Mouse (Mus musculus) ES-Bruce4 (cell line): ENCODE results near the gene Luc7l3. TPM values are rescaled to one million over a fixed set of nuclear protein-coding genes. Genes with fewer than 3 reads are reported as not detected.
A peak's percentile ranks its signal among the peaks of the same experiment; 100 is the strongest.

ENCODE experiments used
- H3K27ac ChIP-seq: 2 replicates; pipeline ENCODE4 v1.5.1; 2012; ENCODE audit warnings: low read length, inconsistent platforms; ENCODE audit not compliant: insufficient read depth
- H3K27me3 ChIP-seq: 2 replicates; pipeline ENCODE4 v1.6.1; 2012; ENCODE audit warnings: mild to moderate bottlenecking, low read length, inconsistent platforms; ENCODE audit not compliant: control insufficient read depth, poor library complexity, insufficient read depth, severe bottlenecking
- H3K36me3 ChIP-seq: 2 replicates; pipeline ENCODE4 v1.6.1; 2012; ENCODE audit warnings: inconsistent platforms, mild to moderate bottlenecking, low read length, moderate library complexity; ENCODE audit not compliant: control insufficient read depth, poor library complexity, insufficient read depth, severe bottlenecking
- H3K4me1 ChIP-seq: one replicate; pipeline ENCODE4 v1.8.1; 2011; ENCODE audit warnings: low read length; ENCODE audit not compliant: control insufficient read depth, insufficient read depth
- H3K4me3 ChIP-seq: 2 replicates; pipeline ENCODE4 v1.5.1; 2011; ENCODE audit warnings: low read depth, mild to moderate bottlenecking, low read length
- H3K9ac ChIP-seq: 2 replicates; pipeline ENCODE4 v1.6.1; 2012; ENCODE audit warnings: low read depth, mild to moderate bottlenecking, inconsistent platforms; ENCODE audit not compliant: poor library complexity, severe bottlenecking
- H3K9me3 ChIP-seq: replicated peaks from 2 replicates; pipeline ENCODE4 v1.6.1; 2012; ENCODE audit warnings: mild to moderate bottlenecking, low read length, inconsistent platforms; ENCODE audit not compliant: control insufficient read depth, poor library complexity, insufficient read depth, severe bottlenecking
- CTCF ChIP-seq: IDR thresholded peaks from one replicate; pipeline ENCODE4 v1.8.1; 2011; ENCODE audit warnings: low read depth, low read length
- EP300 ChIP-seq: IDR thresholded peaks from 2 replicates; pipeline ENCODE4 v1.6.1; 2011; ENCODE audit warnings: low read depth, low read length; ENCODE audit not compliant: insufficient read depth
- POLR2A ChIP-seq: IDR thresholded peaks from one replicate; pipeline ENCODE4 v1.8.1; 2011; ENCODE audit warnings: low read length; ENCODE audit not compliant: insufficient read depth
- polyA plus RNA-seq: library from polyadenylated mRNA; stranded (reverse); fragments of >200 nt; gene quantifications from 2 replicates; pipeline ENCODE4 v1.2.4, GENCODE M21; 2011; ENCODE audit warnings: low read depth; ENCODE audit not compliant: missing spikeins, insufficient read depth, insufficient read length

Gene Luc7l3
- polyA plus RNA-seq, 1 experiment, result 223 TPM

GRCm38 (mm10) chr11:94318056-94318455, 3.7 kb downstream of the Luc7l3 start:
- H3K27me3 ChIP-seq, result no peaks in the 10 kb centered on the region
- no peak overlapping the region for H3K27ac ChIP-seq
- no peak overlapping the region; the same call in 1 of the 2 replicates for H3K4me3 ChIP-seq
- H3K4me1 ChIP-seq, result no peaks in the 10 kb centered on the region
- peak overlapping the region; percentile 9 for H3K9ac ChIP-seq
- no peaks in the 10 kb centered on the region for H3K9me3 ChIP-seq
- H3K36me3 ChIP-seq, result peaks cover 35% of the 10 kb centered on the region
- TF ChIP-seq EP300 (no peak), CTCF (no peak), POLR2A (no peak)

GRCm38 (mm10) chr11:94317515-94317914, 4.3 kb downstream of the Luc7l3 start:
- TF ChIP-seq CTCF, result no peak
- TF ChIP-seq POLR2A, result no peak
- TF ChIP-seq EP300, result no peak
- Histone ChIP-seq H3K27me3 (no peaks in the 10 kb centered on the region), H3K4me3 (no peak overlapping the region), H3K9ac (peak overlapping the region; percentile 9; the same call in 1 of the 2 replicates), H3K9me3 (no peaks in the 10 kb centered on the region), H3K36me3 (peaks cover 36% of the 10 kb centered on the region), H3K27ac (no peak overlapping the region), H3K4me1 (no peaks in the 10 kb centered on the region)

GRCm38 (mm10) chr11:94317014-94317413, 4.8 kb downstream of the Luc7l3 start:
- H3K9ac ChIP-seq, result peak overlapping the region; percentile 9; the same call in 1 of the 2 replicates
- no peak overlapping the region for H3K4me3 ChIP-seq
- H3K27ac ChIP-seq, result no peak overlapping the region
- no peaks in the 10 kb centered on the region for H3K9me3 ChIP-seq
- no peaks in the 10 kb centered on the region for H3K27me3 ChIP-seq
- TF ChIP-seq CTCF (no peak), POLR2A (no peak), EP300 (no peak)
- peaks cover 36% of the 10 kb centered on the region for H3K36me3 ChIP-seq
- no peaks in the 10 kb centered on the region for H3K4me1 ChIP-seq

- TF ChIP-seq CTCF (no peak), EP300 (no peak), POLR2A (no peak)
- Histone ChIP-seq H3K4me1 (no peaks in the 10 kb centered on the region), H3K27me3 (no peaks in the 10 kb centered on the region), H3K36me3 (peaks cover 36% of the 10 kb centered on the region), H3K4me3 (no peak overlapping the region), H3K9me3 (no peaks in the 10 kb centered on the region), H3K27ac (no peak overlapping the region), H3K9ac (no peak overlapping the region)
These were observed 5.3 kb downstream of the Luc7l3 start for GRCm38 (mm10) chr11:94316528-94316927.

- Histone ChIP-seq H3K9ac (no peak overlapping the region), H3K36me3 (peaks cover 41% of the 10 kb centered on the region), H3K9me3 (no peaks in the 10 kb centered on the region), H3K4me3 (no peak overlapping the region), H3K27me3 (no peaks in the 10 kb centered on the region), H3K27ac (no peak overlapping the region), H3K4me1 (no peaks in the 10 kb centered on the region)
- TF ChIP-seq POLR2A (no peak), EP300 (no peak), CTCF (no peak)
These were observed 6.5 kb downstream of the Luc7l3 start for GRCm38 (mm10) chr11:94315308-94315707.

- no peak overlapping the region for H3K9ac ChIP-seq
- H3K27me3 ChIP-seq, result no peaks in the 10 kb centered on the region
- TF ChIP-seq CTCF (no peak), EP300 (no peak), POLR2A (no peak)
- no peaks in the 10 kb centered on the region for H3K9me3 ChIP-seq
- H3K36me3 ChIP-seq, result peaks cover 39% of the 10 kb centered on the region
- H3K4me1 ChIP-seq, result no peaks in the 10 kb centered on the region
- no peak overlapping the region for H3K27ac ChIP-seq
- no peak overlapping the region for H3K4me3 ChIP-seq
These were observed 7.6 kb downstream of the Luc7l3 start for GRCm38 (mm10) chr11:94314098-94314652.
